Mouse (Mus musculus) erythroblast, adult 5-6 weeks (primary cell): Measurements from ENCODE around the gene Cops7a. TPM values are rescaled to one million over a fixed set of nuclear protein-coding genes. Genes with fewer than 3 reads are reported as not detected.

Source experiments
- ATAC-seq: replicated peaks from 2 replicates; pipeline ENCODE4 v1.8.0; 2016; ENCODE audit warnings: moderate number of reproducible peaks, mild to moderate bottlenecking, moderate TSS enrichment, inconsistent platforms; ENCODE audit not compliant: poor library complexity, low FRiP score, severe bottlenecking
- total RNA-seq, 2 experiments: library from RNA; stranded (forward) in 1 of 2; stranded (reverse) in 1 of 2; fragments of 150-400 nt in 1 of 2; fragments of 200-764, 138-1000 nt in 1 of 2; gene quantifications; 2 replicates each; pipeline versions ENCODE4 v1.2.3 to v1.2.4; 2015 to 2017; ENCODE audit warnings: low replicate concordance in 2 of 2

Cops7a gene
- 10.2 and 16.5 TPM in 2 replicates for total RNA-seq (2015; ENCODE audit: low replicate concordance)
- total RNA-seq (2017; ENCODE audit: low replicate concordance), result 5.6 and 7.7 TPM in 2 replicates

DNA sequence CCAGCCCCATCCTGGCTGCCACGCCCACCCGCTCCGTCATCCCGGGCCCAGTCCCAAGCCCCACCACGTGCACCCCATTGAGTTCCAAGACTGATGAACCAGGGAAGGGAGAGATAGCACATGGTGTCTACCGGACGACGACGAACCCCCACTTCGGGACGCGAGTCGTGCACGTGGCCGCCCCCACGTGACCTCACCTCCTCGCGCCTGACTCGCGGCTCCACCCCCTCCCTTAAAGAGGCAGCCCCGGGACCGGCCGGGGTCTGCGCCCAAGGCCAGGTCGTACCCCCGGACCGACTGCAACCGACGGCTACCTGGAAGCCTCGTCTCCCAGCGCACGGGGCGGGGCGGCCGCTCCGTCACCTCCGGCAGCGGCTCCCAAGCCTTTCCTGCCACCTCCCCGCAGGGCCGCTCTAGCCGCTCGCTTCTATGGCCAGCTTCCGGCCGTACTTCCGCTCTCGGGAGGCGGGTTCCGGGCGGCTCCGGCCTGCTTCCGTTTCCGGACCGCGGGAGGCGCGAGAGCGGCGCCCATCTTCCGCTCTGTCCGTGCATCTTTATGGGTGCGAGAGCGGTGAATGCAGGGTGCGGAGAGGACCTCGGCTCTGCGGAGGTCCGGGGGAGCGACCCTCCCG is at the start of gene Cops7a:
Gene Cops7a (minus strand): TSS at position 451 of the 632 bp plus-strand sequence.
- ATAC-seq, result peak; percentile 93

GRCm38 (mm10) chr6:125009181-125010073 is 44.1 kb upstream of the Cops7a start:
- peak; percentile 53 for ATAC-seq

- no peak for ATAC-seq
Observed at GRCm38 (mm10) chr6:125009129-125009180, 43.6 kb upstream of the Cops7a start, which contains the start of gene Zfp384. Zfp384 (plus strand) TSS chr6:125009145.

GRCm38 (mm10) chr6:125008586-125009128 is 43.3 kb upstream of the Cops7a start:
- peak; percentile 97 for ATAC-seq

DNA sequence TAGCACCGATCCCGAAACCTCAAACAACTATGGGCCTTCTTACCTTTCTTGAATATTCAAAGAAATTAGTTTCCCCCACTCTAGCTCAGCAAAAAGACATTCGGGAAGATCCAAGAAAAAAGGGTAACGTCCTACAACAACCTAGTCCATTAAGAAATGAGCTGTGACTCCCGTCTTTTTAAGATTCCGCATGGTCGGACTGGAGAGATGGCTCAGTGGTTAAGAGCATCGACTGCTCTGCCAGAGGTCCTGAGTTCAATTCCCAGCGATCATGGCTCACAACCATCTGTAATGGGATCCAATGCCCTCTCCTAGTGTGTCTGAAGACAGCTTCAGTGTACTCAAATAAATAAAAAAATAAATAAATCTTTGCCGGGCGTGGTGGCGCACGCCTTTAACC is 42.7 kb upstream of the Cops7a start:
- no peak for ATAC-seq

- no peak for ATAC-seq
Observed at GRCm38 (mm10) chr6:125005086-125005485, 39.7 kb upstream of the Cops7a start.

- no peak for ATAC-seq
Observed at GRCm38 (mm10) chr6:125003706-125004105, 38.4 kb upstream of the Cops7a start.

- ATAC-seq, result no peak
Observed at GRCm38 (mm10) chr6:124999546-124999945, 34.2 kb upstream of the Cops7a start.

DNA sequence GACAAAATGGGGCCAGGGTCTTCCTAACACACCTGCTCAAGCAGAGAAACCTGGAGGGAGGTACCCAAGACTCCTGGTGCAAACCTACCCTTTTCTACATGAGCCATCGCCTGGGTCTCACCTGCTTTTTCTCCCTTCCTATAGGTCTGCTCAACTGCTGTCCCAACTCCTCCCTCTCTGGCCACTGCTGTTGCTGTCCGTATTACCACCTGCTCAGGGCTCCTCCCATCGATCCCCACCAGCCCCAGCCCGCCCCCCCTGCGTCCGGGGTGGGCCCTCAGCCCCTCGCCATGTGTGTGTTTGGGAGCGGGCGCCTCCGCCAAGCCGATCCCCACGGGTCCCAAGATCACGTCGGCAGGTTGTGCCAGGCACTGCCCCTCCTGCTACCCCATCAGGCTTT is 33.8 kb upstream of the Cops7a start:
- no peak for ATAC-seq

DNA sequence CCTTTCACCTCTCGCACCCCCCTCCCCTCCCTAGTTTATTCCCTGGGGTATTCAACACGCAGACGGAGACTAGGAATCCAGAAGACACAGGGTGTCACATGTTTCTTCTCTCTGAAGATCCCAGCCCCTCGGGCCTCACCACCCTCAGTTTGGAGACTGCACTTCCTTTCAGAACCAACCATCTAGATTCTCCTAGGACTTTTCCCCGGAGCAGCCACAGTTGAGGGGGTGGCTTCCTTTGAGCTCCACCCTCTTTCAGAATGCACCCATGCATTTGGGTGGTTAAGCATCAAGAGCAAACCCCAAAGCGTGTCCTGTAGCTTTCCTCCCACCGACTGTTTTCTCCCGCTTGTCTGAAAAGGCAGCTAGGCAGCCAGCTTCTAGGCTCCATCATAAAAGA is 32.7 kb upstream of the Cops7a start:
- no peak for ATAC-seq

DNA sequence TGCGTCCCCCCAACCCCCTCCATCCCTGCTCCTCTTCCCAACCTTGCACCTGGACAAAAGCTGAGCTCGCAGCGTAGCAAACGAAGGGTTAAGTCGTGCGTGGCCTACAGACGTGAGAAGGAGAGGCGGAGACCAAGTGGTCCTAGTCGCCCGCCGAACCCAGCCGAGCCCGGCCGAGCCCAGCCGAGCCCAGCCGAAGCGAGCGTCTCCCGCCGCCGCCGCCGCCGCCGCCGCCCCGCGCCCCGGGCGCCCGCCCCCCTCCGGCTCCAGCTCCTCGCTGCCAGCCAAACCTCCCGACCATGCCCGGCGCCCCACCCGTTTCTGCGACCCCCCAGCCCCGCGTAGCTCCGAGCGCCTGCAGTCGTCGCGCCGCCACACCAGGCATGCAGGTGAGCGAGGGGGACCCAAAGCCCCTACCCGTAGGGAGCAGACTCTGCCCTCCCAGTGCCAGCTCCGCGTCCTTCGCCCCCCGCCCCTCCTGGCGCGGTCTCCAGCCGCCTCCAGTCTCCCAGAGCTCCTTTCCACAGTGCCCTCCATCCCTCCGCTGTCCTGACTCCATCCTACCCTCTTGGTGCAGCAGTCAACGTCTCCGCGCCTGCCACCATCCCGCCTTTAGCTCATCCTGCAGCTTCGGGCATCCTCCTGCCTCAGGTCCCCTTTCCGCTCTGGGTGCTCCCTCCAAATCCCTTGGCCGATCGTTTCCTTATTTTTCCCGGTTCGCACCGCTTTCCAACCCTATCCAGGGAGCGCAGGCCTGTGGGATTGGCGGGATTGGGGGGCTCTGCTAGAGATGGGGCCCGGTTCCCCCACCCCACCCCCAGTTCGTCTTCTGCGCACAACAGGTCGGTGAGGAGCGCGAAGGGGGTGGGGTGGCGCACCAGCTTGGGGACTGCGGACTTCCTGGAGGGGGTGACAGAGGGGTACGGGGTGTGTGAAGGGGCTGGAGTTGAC is 31.5 kb upstream of the Cops7a start, which contains the start of gene Pianp:
Gene Pianp (plus strand): TSS at position 144 of the 951 bp plus-strand sequence.
- ATAC-seq, result no peak

DNA sequence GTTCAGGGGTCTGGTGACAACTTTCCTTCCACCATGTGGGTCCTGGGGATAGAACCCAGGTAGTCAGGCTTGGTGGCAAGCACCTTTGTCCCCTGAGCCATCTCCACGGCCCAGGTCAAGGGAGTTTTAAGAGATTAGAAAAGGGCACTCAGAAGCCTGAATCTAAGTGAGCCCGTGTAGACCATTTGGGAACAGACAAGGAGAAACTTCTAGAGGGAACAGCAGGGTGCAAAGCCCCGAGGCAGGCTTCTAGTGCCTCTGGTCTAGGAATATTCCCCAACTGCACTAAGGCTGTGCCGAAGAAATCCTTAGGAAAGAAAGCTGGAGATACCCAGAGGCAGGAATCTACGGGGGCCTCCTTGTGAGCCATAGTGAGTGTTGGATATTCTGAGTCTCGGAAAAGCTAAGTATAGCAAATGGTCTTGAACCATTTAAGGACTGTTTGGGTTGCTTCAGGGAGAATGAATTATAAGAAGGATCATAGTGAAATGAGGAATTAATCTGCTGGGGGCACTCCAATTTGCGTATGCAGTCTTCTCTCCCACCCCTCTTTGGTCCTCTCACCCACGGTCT is 30.6 kb upstream of the Cops7a start:
- ATAC-seq, result no peak

GRCm38 (mm10) chr6:124995246-124995645 is 29.9 kb upstream of the Cops7a start:
- ATAC-seq, result no peak

GRCm38 (mm10) chr6:124993876-124994275 is 28.5 kb upstream of the Cops7a start:
- no peak for ATAC-seq

GRCm38 (mm10) chr6:124993365-124993764 is 28.0 kb upstream of the Cops7a start:
- ATAC-seq, result no peak

DNA sequence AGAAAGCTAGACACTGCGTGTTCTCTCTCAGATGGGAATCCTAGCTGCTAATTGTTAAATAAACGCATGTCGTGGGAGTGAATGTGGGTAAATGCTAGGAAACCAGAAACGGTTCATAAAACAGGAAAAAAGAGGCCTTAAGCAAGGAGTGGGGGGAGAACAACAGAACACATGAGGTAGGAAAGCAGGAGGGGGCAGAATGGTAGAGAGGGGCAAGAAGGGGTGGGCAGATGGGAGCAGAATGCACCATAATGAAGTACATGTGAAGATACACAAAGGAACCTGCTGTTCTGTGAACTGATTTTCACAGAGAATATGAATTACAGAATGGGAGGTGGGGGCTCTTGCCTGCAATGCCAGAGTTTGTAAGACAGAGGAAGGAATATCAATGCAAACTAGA is 26.9 kb upstream of the Cops7a start:
- ATAC-seq, result no peak

GRCm38 (mm10) chr6:124967766-124968165 is 2.4 kb upstream of the Cops7a start:
- no peak for ATAC-seq

GRCm38 (mm10) chr6:124966466-124967118 is 1.3 kb upstream of the Cops7a start:
- no peak for ATAC-seq

DNA sequence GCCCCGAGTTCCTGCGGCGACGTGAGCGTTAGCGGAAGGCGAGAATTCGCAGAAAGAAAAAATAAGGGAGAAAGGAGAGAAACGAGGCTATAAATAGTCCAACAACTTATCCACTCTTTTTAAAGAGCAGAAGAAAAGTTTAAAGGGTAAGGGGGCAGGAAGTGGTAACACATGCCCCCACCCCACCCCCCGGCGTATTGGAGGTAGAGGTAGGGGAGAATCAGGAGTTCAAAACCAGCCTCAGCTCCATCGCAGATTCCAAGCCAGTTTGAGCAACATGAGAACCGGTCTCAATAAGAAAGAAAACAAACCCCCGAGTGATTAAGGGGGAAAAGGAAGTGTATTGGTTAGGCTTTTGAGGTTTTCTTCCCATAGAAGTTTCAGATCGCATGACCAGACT is 409 bp upstream of the Cops7a start:
- ATAC-seq, result 0 out of 2 replicates have a peak, but pooled peaks have one; percentile 19
